Mouse (Mus musculus): ENCODE data around the gene Mrpl41. TPM values are rescaled to one million over a fixed set of nuclear protein-coding genes. Genes with fewer than 3 reads are reported as not detected.
"Not testable (repeated sequence)": the region's sequence is repeated elsewhere in the genome, so short reads cannot be mapped to it uniquely, and the experiment has no call there.

The Mrpl41 gene
- polyA plus RNA-seq, 1 experiment from 2014 or later = 80.5 TPM

GRCm38 (mm10) chr2:24962304-24963000 is 12.4 kb downstream of the Mrpl41 start, which contains the start of gene Dph7:
Gene Dph7, plus strand, starts transcription at chr2:24962400.
- Histone ChIP-seq H3K4me3 (ENCODE audit: inconsistent target) (peak within 1 kb of the TSS; percentile 93), H3K27ac (peak within 1 kb of the TSS; percentile 44), H3K79me2 (ENCODE audit: inconsistent target) (peaks cover 12% of the 10 kb centered on the region), H3K36me3 (ENCODE audit: inconsistent target) (peaks cover 14% of the 10 kb centered on the region; the same call in 1 of the 2 replicates)
- WGBS (ENCODE audit: missing documents) = under 1% methylated on average over 28 of the region's 28 CpGs

GRCm38 (mm10) chr2:24960910-24961309 is 14.0 kb downstream of the Mrpl41 start:
- 71% methylated on average over 3 of the region's 3 CpGs for WGBS (ENCODE audit: missing documents)
- H3K4me3 ChIP-seq (ENCODE audit: inconsistent target) = no peak overlapping the region
- H3K27ac ChIP-seq = no peak overlapping the region
- peaks cover 12% of the 10 kb centered on the region for H3K79me2 ChIP-seq (ENCODE audit: inconsistent target)
- peaks cover 6% of the 10 kb centered on the region; the same call in 1 of the 2 replicates for H3K36me3 ChIP-seq (ENCODE audit: inconsistent target)

DNA sequence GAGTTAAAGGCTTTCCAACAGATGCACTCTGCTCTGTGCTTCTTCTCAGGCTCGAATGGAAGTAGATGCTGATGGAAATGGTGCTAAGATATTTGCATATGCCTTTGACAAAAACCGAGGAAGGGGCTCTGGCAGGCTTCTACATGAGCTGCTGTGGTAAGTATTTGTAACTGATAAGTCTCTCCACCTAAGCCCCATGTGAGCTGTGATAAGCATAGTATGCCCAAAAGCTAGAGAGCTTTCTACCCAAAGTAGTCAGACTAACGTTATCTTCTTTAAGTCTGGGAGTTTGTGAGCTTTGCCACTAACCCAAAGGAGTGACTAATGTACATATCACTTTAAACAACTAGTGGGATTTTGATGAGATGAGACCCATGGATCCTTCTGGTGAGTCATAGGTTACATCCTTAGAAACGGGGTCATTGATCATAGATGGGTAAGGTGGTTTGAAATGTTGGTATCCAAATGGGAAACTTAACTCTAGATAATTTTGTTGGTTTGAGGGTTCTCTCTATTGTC is 22.3 kb downstream of the Mrpl41 start:
- no peaks in the 10 kb centered on the region for H3K36me3 ChIP-seq (ENCODE audit: inconsistent target)
- peaks cover 11% of the 10 kb centered on the region for H3K79me2 ChIP-seq (ENCODE audit: inconsistent target)
- H3K4me3 ChIP-seq (ENCODE audit: inconsistent target) = no peak overlapping the region
- H3K27ac ChIP-seq = no peak overlapping the region
- 91% methylated on average over 4 of the region's 4 CpGs for WGBS (ENCODE audit: missing documents)

DNA sequence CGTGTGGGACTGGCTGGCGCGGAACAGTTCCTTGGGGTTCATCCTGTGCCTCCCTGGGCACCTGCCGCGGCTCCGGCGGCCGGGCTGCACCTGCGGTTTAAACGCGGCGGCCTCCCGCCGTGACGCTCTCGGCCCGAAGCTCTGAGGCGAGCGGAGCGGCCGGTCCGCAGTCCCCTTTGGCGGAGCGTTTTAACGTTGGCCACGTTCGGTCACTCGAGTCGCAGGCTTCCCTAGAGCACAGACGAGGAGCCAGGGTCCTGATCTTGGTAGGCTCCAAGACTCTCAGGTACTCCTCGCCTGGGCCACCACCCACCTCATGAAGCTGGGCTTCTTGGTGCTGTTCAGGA is 24.7 kb downstream of the Mrpl41 start:
- WGBS (ENCODE audit: missing documents) = under 1% methylated on average over 31 of the region's 31 CpGs
- H3K4me3 ChIP-seq (ENCODE audit: inconsistent target) = peak overlapping the region; percentile 41
- H3K36me3 ChIP-seq (ENCODE audit: inconsistent target) = no peaks in the 10 kb centered on the region
- H3K79me2 ChIP-seq (ENCODE audit: inconsistent target) = peaks cover 11% of the 10 kb centered on the region
- no peak overlapping the region for H3K27ac ChIP-seq

DNA sequence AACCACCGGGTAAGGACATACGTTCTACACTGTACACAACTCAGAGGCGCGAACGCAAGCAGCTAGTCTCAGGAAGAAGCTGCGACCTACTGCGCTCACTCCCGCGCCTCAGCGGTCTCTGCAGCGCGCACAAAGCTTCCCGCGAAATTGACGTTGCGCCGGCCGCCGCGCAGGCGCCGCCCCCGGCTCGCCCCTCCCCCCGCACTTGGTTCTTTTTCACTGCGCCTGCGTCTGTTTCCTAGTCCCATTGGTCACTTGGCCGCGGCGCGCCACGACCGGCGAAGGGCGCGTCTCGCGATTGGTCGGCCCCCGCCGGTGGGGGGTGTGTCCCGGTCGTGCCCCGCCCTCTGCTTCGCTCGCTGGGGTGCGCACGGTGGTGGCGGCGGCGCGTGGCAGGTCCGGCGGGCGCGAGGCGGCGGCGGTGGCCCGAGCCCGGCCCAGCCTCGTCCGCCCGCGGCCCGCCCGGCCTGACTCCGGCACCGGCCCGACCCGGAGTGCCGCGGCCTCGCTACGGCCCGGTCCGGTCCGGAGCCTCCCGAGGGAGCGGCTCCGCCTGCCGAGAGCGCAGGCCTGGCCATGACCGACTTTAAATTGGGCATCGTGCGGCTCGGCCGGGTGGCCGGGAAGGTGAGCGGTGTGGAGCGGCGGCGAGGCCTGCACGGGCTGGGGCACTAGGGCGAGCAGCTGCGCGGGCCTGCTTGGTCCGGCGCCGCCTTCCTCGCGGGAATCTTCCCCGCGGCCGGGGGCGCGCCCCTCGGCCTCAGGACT is 25.3 kb downstream of the Mrpl41 start, which contains the start of gene Zmynd19:
Zmynd19 (plus strand) TSS at position 372 of the 768 bp plus-strand sequence.
- H3K36me3 ChIP-seq (ENCODE audit: inconsistent target) = no peaks in the 10 kb centered on the region
- H3K27ac ChIP-seq = no peak within 1 kb of the TSS
- H3K4me3 ChIP-seq (ENCODE audit: inconsistent target) = peak within 1 kb of the TSS; percentile 41
- under 1% methylated on average over 94 of the region's 108 CpGs for WGBS (ENCODE audit: missing documents)
- peaks cover 11% of the 10 kb centered on the region for H3K79me2 ChIP-seq (ENCODE audit: inconsistent target)

- not testable (repeated sequence) for H3K27ac ChIP-seq; H3K36me3 ChIP-seq (ENCODE audit: inconsistent target); H3K4me3 ChIP-seq (ENCODE audit: inconsistent target); H3K79me2 ChIP-seq (ENCODE audit: inconsistent target)
- WGBS (ENCODE audit: missing documents) = 33% methylated on average over 2 of the region's 2 CpGs
Measured at GRCm38 (mm10) chr2:24944304-24944703, 30.6 kb downstream of the Mrpl41 start.

DNA sequence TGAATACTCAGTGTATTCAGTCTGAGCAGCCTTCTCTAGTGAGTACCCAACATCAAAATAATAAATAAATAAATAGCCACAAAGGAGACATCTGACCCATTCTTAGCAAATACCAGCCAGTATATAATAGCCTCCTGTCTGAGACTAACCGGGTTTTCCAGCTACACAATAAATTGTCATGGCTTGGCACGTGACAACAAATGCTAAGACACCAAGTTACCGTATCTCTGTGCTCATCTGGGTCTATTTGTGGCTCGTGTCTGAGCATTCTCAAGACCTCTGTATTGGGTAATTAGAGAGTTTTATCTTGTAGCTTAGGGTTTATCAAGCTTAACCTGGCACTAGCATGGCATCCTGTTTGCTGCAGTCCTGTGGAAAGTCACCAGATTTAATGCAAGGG is 32.8 kb downstream of the Mrpl41 start:
- no peaks in the 10 kb centered on the region for H3K36me3 ChIP-seq (ENCODE audit: inconsistent target)
- WGBS (ENCODE audit: missing documents) = 88% methylated on average over 4 of the region's 4 CpGs
- H3K79me2 ChIP-seq (ENCODE audit: inconsistent target) = no peaks in the 10 kb centered on the region
- H3K27ac ChIP-seq = no peak overlapping the region
- no peak overlapping the region for H3K4me3 ChIP-seq (ENCODE audit: inconsistent target)

DNA sequence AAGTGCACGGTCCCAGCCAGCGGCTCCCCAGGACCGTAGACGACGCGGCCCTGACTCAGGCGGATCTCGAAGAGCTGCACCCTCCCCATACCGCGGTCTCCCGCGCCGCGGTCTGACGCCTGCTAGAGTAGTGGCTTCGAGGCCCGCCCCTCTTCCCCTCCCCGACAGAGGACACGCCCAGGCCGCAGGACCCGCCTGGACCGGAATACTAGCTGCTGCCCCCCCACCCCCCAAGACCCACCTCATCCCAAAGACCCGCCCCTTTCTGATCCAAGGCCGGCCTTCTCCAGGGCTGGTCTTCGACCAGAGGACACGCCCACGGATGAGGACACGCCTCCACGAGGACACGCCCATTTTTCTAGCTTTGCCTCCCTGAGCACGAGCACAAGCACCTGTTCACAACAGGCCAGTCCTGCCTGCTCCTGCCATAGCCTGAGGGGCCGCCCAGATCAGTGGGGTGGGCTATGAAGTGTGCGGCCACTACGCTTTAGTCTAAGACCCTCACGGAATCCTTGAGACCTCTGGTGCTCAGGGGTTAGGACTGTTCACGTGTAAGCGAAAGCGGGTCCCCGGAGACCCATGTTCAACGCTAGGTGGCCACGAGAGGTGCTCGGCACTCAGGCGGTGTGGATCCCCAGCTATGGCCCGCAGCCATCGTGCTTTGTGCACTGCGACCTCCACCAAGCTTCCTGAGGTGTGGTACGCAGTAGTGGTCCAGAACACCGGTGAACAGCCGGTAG is 39.7 kb downstream of the Mrpl41 start, which contains the start of gene Arrdc1:
Arrdc1 (minus strand) TSS at position 196 of the 740 bp plus-strand sequence.
- WGBS (ENCODE audit: missing documents) = 2% methylated on average over 40 of the region's 49 CpGs
- peak within 1 kb of the TSS; percentile 60 for H3K27ac ChIP-seq
- no peaks in the 10 kb centered on the region for H3K36me3 ChIP-seq (ENCODE audit: inconsistent target)
- peak within 1 kb of the TSS; percentile 83 for H3K4me3 ChIP-seq (ENCODE audit: inconsistent target)
- peaks cover 45% of the 10 kb centered on the region for H3K79me2 ChIP-seq (ENCODE audit: inconsistent target)

- no peaks in the 10 kb centered on the region for H3K36me3 ChIP-seq (ENCODE audit: inconsistent target)
- peak overlapping the region; percentile 83 for H3K4me3 ChIP-seq (ENCODE audit: inconsistent target)
- peak overlapping the region; percentile 60 for H3K27ac ChIP-seq
- 2% methylated on average over 18 of the region's 19 CpGs for WGBS (ENCODE audit: missing documents)
- peaks cover 53% of the 10 kb centered on the region for H3K79me2 ChIP-seq (ENCODE audit: inconsistent target)
Measured at GRCm38 (mm10) chr2:24934441-24934963, 40.4 kb downstream of the Mrpl41 start.

DNA sequence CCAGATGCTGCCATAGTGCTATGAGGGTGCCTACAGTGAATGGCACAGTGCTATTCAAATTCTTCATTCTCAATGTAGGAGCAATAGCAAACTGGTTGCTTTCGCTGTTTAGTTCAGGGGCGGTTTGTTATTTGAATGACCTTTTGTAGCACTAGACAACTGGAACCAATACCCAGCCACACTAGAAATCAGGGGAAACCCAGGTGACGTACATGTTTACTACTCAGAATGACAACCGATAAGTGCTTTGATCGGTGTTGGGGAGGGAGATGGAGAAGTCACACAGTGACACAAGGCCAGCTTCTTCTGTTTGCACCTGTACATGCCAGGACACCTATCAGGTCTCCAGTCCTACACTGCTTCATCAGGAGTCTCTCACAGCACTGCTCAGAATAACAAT is 45.3 kb downstream of the Mrpl41 start:
- peaks cover 71% of the 10 kb centered on the region for H3K79me2 ChIP-seq (ENCODE audit: inconsistent target)
- no peak overlapping the region for H3K4me3 ChIP-seq (ENCODE audit: inconsistent target)
- 100% methylated on average over 5 of the region's 5 CpGs for WGBS (ENCODE audit: missing documents)
- H3K36me3 ChIP-seq (ENCODE audit: inconsistent target) = peaks cover 19% of the 10 kb centered on the region; the same call in 1 of the 2 replicates
- H3K27ac ChIP-seq = no peak overlapping the region

- H3K36me3 ChIP-seq (ENCODE audit: inconsistent target) = peaks cover 19% of the 10 kb centered on the region; the same call in 1 of the 2 replicates
- peaks cover 66% of the 10 kb centered on the region for H3K79me2 ChIP-seq (ENCODE audit: inconsistent target)
- WGBS (ENCODE audit: missing documents) = 91% methylated on average over 2 of the region's 2 CpGs
Measured at GRCm38 (mm10) chr2:24929119-24929518, 45.8 kb downstream of the Mrpl41 start.

GRCm38 (mm10) chr2:24927810-24928479 is 47.0 kb downstream of the Mrpl41 start:
- peaks cover 55% of the 10 kb centered on the region for H3K79me2 ChIP-seq (ENCODE audit: inconsistent target)
- no peak overlapping the region for H3K4me3 ChIP-seq (ENCODE audit: inconsistent target)
- H3K36me3 ChIP-seq (ENCODE audit: inconsistent target) = peaks cover 19% of the 10 kb centered on the region; the same call in 1 of the 2 replicates
- 90% methylated on average over 4 of the region's 4 CpGs for WGBS (ENCODE audit: missing documents)
- no peak overlapping the region for H3K27ac ChIP-seq

More at GRCm38 (mm10) chr2:24929119-24929518, 45.8 kb downstream of the Mrpl41 start:
- Histone ChIP-seq H3K27ac (no peak overlapping the region), H3K4me3 (ENCODE audit: inconsistent target) (no peak overlapping the region)

DNA sequence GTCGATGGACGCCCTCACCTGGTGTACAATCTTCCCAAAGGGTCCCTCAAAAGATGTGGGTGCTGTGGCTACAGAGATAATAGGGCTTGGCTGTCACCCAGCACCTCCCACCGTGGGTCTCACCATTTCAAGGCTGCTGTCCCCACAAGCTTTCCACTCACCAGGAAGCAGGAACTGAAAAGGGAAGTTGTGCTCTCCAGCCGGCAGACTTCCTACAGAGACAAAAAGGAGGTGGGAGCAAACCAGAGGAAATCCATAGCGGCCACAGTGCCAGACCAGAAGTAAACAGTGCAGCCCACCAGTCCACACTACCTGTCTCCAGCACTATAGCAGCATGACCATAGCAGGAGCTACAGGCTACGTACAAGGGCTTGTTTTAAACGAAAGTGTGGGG is 47.9 kb downstream of the Mrpl41 start:
- Histone ChIP-seq H3K27ac (peak overlapping the region; percentile 8; the same call in 1 of the 2 replicates), H3K36me3 (ENCODE audit: inconsistent target) (peaks cover 19% of the 10 kb centered on the region; the same call in 1 of the 2 replicates), H3K79me2 (ENCODE audit: inconsistent target) (peaks cover 45% of the 10 kb centered on the region), H3K4me3 (ENCODE audit: inconsistent target) (no peak overlapping the region)
- 44% methylated on average over 7 of the region's 7 CpGs for WGBS (ENCODE audit: missing documents)

All from macrophage (primary cell).